Mouse (Mus musculus): Measurements from ENCODE around the gene Htra1.

GRCm38 (mm10) chr7:130950482-130950881 is 14.6 kb downstream of the Htra1 start:
- TF ChIP-seq CTCF (IDR thresholded peaks at IDR 0.05) (no peak), POLR2A (IDR thresholded peaks at IDR 0.05; ENCODE audit: insufficient read depth, low read depth, low read length) (no peak)
